Mouse (Mus musculus): Measurements from ENCODE around the gene Gpatch3. TPM values are rescaled to one million over a fixed set of nuclear protein-coding genes. Genes with fewer than 3 reads are reported as not detected.
A peak's percentile ranks its signal among the peaks of the same experiment; 100 is the strongest.

The Gpatch3 gene
- polyA plus RNA-seq, 1 experiment from 2014 or later, result 3.8 TPM

DNA sequence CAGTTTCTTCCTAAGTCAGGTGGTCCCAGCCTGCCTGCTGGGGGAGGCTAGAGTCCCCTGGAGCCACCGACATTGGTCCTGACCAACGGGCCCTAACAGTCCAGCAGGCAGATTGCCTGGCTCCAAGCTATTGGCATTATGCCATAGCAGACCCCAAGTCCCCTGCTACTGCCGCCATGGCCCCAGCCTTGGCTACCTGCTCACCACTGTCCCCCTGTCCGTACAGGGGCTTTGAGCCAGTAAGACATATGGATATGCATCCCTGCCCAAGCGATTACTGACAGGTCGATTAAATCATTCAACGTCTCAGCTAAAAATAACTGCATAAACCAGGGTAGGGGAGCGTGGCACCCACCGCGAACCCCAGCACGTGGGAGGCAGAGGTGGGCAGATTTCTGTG, 43.4 kb downstream of the Gpatch3 start:
- H3K4me2 ChIP-seq (replicated peaks; ENCODE audit: low read depth), result no peak overlapping the region
- no peaks in the 10 kb centered on the region for H3K27me3 ChIP-seq (ENCODE audit: control insufficient read depth, insufficient read depth, low read length)
- no peak overlapping the region for H3K9ac ChIP-seq (ENCODE audit: low read length)
- H3K27ac ChIP-seq (replicated peaks), result no peak overlapping the region
- ATAC-seq (ENCODE audit: low FRiP score, low TSS enrichment), result no peak
- WGBS, result 93% methylated on average over 11 of the region's 11 CpGs
- H3K4me3 ChIP-seq (ENCODE audit: low read depth, low read length), result no peak overlapping the region
- no peaks in the 10 kb centered on the region for H3K9me3 ChIP-seq (ENCODE audit: control insufficient read depth, low read length)
- H3K4me1 ChIP-seq (replicated peaks; ENCODE audit: control insufficient read depth, insufficient read depth), result no peaks in the 10 kb centered on the region
- H3K36me3 ChIP-seq (ENCODE audit: control insufficient read depth, insufficient read depth, low read length), result no peaks in the 10 kb centered on the region
- TF ChIP-seq EP300 (optimal IDR thresholded peaks at IDR 0.05) (no peak), CTCF (IDR thresholded peaks at IDR 0.05; ENCODE audit: low read depth) (no peak)
- DNase-seq (ENCODE audit: low spot score), result no peak

DNA sequence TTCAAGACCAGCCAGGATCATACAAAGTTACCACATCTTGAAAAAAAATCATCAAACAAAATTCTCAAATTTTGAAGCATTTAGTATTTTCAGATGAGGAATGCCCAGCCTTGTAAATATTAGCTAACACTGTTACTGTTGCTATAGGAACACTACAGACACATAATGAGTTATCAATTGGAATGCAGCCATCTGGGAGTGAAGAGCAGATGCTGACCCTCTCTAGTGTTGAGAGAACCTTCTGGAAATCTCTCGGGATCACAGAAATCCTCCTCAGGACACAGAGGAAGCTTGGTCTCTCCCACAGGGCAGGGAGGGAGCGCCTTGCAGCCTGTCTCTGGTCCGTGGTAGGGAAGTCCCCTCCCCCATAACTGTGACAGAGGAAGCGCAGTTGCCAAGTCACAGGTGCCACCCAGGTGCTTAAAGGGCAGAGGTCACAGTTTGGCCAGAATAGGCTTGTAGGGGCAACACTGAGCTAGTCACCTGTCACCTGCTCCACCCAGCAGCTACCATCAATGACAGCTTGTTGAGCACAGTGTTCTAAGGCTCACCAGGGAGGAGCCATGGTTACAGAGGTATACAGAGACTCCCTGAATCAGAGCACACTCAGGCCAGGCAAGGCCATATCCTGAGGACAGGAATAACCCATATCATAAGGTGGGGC, 45.1 kb downstream of the Gpatch3 start:
- Histone ChIP-seq H3K9ac (ENCODE audit: low read length) (no peak overlapping the region), H3K27ac (replicated peaks) (no peak overlapping the region), H3K36me3 (ENCODE audit: control insufficient read depth, insufficient read depth, low read length) (no peaks in the 10 kb centered on the region), H3K4me3 (ENCODE audit: low read depth, low read length) (no peak overlapping the region), H3K4me1 (replicated peaks; ENCODE audit: control insufficient read depth, insufficient read depth) (no peaks in the 10 kb centered on the region), H3K27me3 (ENCODE audit: control insufficient read depth, insufficient read depth, low read length) (no peaks in the 10 kb centered on the region), H3K9me3 (ENCODE audit: control insufficient read depth, low read length) (no peaks in the 10 kb centered on the region), H3K4me2 (replicated peaks; ENCODE audit: low read depth) (no peak overlapping the region)
- WGBS, result 60% methylated on average over 4 of the region's 4 CpGs
- no peak for DNase-seq (ENCODE audit: low spot score)
- TF ChIP-seq CTCF (IDR thresholded peaks at IDR 0.05; ENCODE audit: low read depth), result no peak
- no peak for TF ChIP-seq EP300 (optimal IDR thresholded peaks at IDR 0.05)
- peak; percentile 63 for ATAC-seq (ENCODE audit: low FRiP score, low TSS enrichment)

DNA sequence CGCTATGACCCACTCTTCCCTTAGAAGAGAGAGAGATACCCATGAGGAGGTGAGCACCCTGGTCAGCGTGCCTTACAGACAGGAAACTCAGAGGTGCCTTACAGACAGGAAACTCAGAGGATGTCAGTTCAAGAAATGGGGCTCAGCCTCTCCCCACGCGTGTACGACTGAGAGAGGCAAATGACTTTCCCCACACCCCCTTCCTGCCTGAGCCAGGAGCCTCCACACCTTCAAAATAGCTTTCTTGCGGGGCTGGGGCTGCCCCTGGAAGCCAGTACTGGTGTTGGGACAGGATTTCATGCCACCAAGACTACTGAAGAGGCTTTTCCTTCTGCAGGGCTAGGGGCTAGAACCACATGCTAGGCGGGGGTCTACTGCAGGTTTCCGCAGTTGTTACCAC, 46.1 kb downstream of the Gpatch3 start:
- TF ChIP-seq EP300 (optimal IDR thresholded peaks at IDR 0.05) (no peak), CTCF (IDR thresholded peaks at IDR 0.05; ENCODE audit: low read depth) (no peak)
- peaks cover under 1% of the 10 kb centered on the region; the same call in 1 of the 2 replicates for H3K36me3 ChIP-seq (ENCODE audit: control insufficient read depth, insufficient read depth, low read length)
- WGBS, result 79% methylated on average over 8 of the region's 8 CpGs

DNA sequence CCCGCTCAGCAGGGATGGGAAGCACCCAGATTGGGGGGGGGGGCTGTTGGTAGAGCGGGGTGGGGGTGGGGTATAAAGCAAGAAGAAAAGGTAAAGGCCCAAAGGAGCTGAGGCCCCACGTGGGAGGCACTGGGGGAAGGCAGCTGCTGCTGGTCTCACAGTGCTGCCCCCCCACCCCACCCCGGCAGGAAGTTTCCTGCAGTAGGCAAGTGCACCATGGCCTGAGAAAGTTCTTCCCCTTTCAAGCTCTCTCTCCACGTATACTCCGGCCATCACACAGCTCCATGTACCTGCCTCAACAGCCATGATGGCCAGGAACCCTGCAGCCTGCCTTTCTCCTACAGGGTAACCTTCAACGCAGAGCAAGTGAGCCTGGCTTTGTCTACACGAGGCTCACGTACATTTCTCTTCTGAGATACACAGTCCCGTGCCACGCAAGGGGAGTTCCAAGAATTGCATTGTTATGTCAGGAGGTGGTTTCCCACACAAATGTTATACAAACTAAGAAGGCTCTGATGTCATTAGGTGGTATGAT, 47.7 kb downstream of the Gpatch3 start:
- Histone ChIP-seq H3K4me2 (replicated peaks; ENCODE audit: low read depth) (no peak overlapping the region), H3K27me3 (ENCODE audit: control insufficient read depth, insufficient read depth, low read length) (no peaks in the 10 kb centered on the region), H3K4me1 (replicated peaks; ENCODE audit: control insufficient read depth, insufficient read depth) (no peaks in the 10 kb centered on the region), H3K27ac (replicated peaks) (no peak overlapping the region), H3K9ac (ENCODE audit: low read length) (no peak overlapping the region), H3K9me3 (ENCODE audit: control insufficient read depth, low read length) (no peaks in the 10 kb centered on the region), H3K36me3 (ENCODE audit: control insufficient read depth, insufficient read depth, low read length) (peaks cover 6% of the 10 kb centered on the region; the same call in 1 of the 2 replicates), H3K4me3 (ENCODE audit: low read depth, low read length) (no peak overlapping the region)
- ATAC-seq (ENCODE audit: low FRiP score, low TSS enrichment) (no peak), DNase-seq (ENCODE audit: low spot score) (no peak)
- WGBS, result 76% methylated on average over 11 of the region's 11 CpGs
- TF ChIP-seq CTCF (IDR thresholded peaks at IDR 0.05; ENCODE audit: low read depth), result no peak
- TF ChIP-seq EP300 (optimal IDR thresholded peaks at IDR 0.05), result no peak

More for the DNA sequence above, 46.1 kb downstream of the Gpatch3 start:
- Histone ChIP-seq H3K4me1 (replicated peaks; ENCODE audit: control insufficient read depth, insufficient read depth) (no peaks in the 10 kb centered on the region), H3K4me2 (replicated peaks; ENCODE audit: low read depth) (no peak overlapping the region), H3K4me3 (ENCODE audit: low read depth, low read length) (no peak overlapping the region), H3K9me3 (ENCODE audit: control insufficient read depth, low read length) (no peaks in the 10 kb centered on the region), H3K9ac (ENCODE audit: low read length) (no peak overlapping the region), H3K27me3 (ENCODE audit: control insufficient read depth, insufficient read depth, low read length) (no peaks in the 10 kb centered on the region), H3K27ac (replicated peaks) (no peak overlapping the region)
- ATAC-seq (ENCODE audit: low FRiP score, low TSS enrichment) (no peak), DNase-seq (ENCODE audit: low spot score) (no peak)

DNA sequence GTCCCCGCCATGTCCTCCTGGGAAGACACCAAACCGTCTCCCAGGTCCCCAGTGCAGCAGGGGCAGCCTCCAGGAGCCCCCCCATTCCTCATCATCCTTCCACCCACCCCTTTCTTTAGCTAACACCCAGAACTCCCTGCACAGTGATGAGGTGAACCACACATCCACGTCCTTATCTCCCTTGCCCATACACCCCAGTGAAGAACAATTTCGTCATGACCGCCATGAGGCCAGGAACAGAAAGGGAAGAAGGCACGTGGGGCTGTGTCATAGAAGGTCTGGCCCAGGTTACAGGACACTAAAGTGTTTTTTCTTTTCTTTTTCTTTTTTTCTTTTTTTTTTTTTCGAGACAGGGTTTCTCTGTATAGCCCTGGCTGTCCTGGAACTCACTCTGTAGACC, 50.3 kb downstream of the Gpatch3 start:
- H3K27ac ChIP-seq (replicated peaks), result no peak overlapping the region
- 94% methylated on average over 7 of the region's 7 CpGs for WGBS
- peaks cover 6% of the 10 kb centered on the region; the same call in 1 of the 2 replicates for H3K36me3 ChIP-seq (ENCODE audit: control insufficient read depth, insufficient read depth, low read length)
- TF ChIP-seq EP300 (optimal IDR thresholded peaks at IDR 0.05) (no peak), CTCF (IDR thresholded peaks at IDR 0.05; ENCODE audit: low read depth) (no peak)
- no peak for ATAC-seq (ENCODE audit: low FRiP score, low TSS enrichment)
- H3K9ac ChIP-seq (ENCODE audit: low read length), result no peak overlapping the region
- H3K27me3 ChIP-seq (ENCODE audit: control insufficient read depth, insufficient read depth, low read length), result no peaks in the 10 kb centered on the region
- DNase-seq (ENCODE audit: low spot score), result no peak
- no peak overlapping the region for H3K4me3 ChIP-seq (ENCODE audit: low read depth, low read length)
- H3K9me3 ChIP-seq (ENCODE audit: control insufficient read depth, low read length), result no peaks in the 10 kb centered on the region
- H3K4me1 ChIP-seq (replicated peaks; ENCODE audit: control insufficient read depth, insufficient read depth), result no peaks in the 10 kb centered on the region
- no peak overlapping the region for H3K4me2 ChIP-seq (replicated peaks; ENCODE audit: low read depth)

DNA sequence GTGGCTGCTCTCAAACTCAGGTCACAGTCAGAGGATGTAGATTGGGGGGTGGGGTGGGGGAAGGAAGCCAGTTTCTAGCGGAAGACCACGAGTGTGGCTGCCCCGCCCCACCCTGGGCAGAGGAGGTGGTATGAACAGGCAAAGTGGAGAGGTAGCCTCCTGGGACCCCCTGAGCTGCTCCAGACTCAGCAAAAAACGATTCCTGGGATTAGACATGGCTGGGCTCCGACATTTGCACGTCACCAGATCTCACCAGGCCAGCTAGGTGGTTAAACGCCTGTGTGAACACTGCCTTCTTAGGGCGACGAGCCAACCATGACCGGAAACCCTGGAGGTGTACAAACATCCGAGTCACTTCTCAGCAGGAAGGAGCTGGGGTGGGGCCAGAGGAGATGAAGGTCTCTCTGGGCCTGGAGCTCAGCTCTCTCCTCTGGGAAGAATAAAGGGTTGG, 51.1 kb downstream of the Gpatch3 start:
- peak; percentile 76 for ATAC-seq (ENCODE audit: low FRiP score, low TSS enrichment)
- H3K36me3 ChIP-seq (ENCODE audit: control insufficient read depth, insufficient read depth, low read length), result peaks cover 6% of the 10 kb centered on the region; the same call in 1 of the 2 replicates

More for the DNA sequence above, 51.1 kb downstream of the Gpatch3 start:
- Histone ChIP-seq H3K4me2 (replicated peaks; ENCODE audit: low read depth) (no peak overlapping the region), H3K27me3 (ENCODE audit: control insufficient read depth, insufficient read depth, low read length) (no peaks in the 10 kb centered on the region), H3K9me3 (ENCODE audit: control insufficient read depth, low read length) (no peaks in the 10 kb centered on the region), H3K9ac (ENCODE audit: low read length) (0 out of 2 replicates have a peak overlapping the region, but pooled peaks have one; percentile 4), H3K4me1 (replicated peaks; ENCODE audit: control insufficient read depth, insufficient read depth) (no peaks in the 10 kb centered on the region), H3K27ac (replicated peaks) (peak overlapping the region; percentile 63), H3K4me3 (ENCODE audit: low read depth, low read length) (no peak overlapping the region)
- peak; percentile 69 for DNase-seq (ENCODE audit: low spot score)
- 61% methylated on average over 11 of the region's 11 CpGs for WGBS
- no peak for TF ChIP-seq EP300 (optimal IDR thresholded peaks at IDR 0.05)
- no peak for TF ChIP-seq CTCF (IDR thresholded peaks at IDR 0.05; ENCODE audit: low read depth)

Data from stomach, postnatal 0 days (tissue).